Mouse (Mus musculus): ENCODE data around the gene Tiam1.

Gene Tiam1

GRCm38 (mm10) chr16:90143416-90143759 lies 181 bp downstream of the Tiam1 start:
- no peak for DNase-seq (ENCODE audit: low spot score)

- peak; percentile 13 for DNase-seq (ENCODE audit: low spot score)
Observed at GRCm38 (mm10) chr16:90142574-90143415, 774 bp downstream of the Tiam1 start.

- no peak for DNase-seq (ENCODE audit: low spot score)
Observed at GRCm38 (mm10) chr16:90142247-90142573, 1.4 kb downstream of the Tiam1 start.

GRCm38 (mm10) chr16:90141556-90141955 lies 2.0 kb downstream of the Tiam1 start:
- DNase-seq (ENCODE audit: low spot score) = no peak

GRCm38 (mm10) chr16:90140571-90140970 lies 3.0 kb downstream of the Tiam1 start:
- DNase-seq (ENCODE audit: low spot score) = no peak

GRCm38 (mm10) chr16:90139696-90140095 lies 3.9 kb downstream of the Tiam1 start:
- DNase-seq (ENCODE audit: low spot score) = no peak

- DNase-seq (ENCODE audit: low spot score) = no peak
Observed at GRCm38 (mm10) chr16:90138151-90138550, 5.4 kb downstream of the Tiam1 start.

GRCm38 (mm10) chr16:90137175-90137574 lies 6.4 kb downstream of the Tiam1 start:
- no peak for DNase-seq (ENCODE audit: low spot score)

- no peak for DNase-seq (ENCODE audit: low spot score)
Observed at GRCm38 (mm10) chr16:90135580-90135979, 8.0 kb downstream of the Tiam1 start.

- DNase-seq (ENCODE audit: low spot score) = no peak
Observed at GRCm38 (mm10) chr16:90134351-90134750, 9.2 kb downstream of the Tiam1 start.

- no peak for DNase-seq (ENCODE audit: low spot score)
Observed at GRCm38 (mm10) chr16:90132816-90133215, 10.8 kb downstream of the Tiam1 start.

- no peak for DNase-seq (ENCODE audit: low spot score)
Observed at GRCm38 (mm10) chr16:90132331-90132730, 11.2 kb downstream of the Tiam1 start.

GRCm38 (mm10) chr16:90128817-90129587 lies 14.6 kb downstream of the Tiam1 start:
- DNase-seq (ENCODE audit: low spot score) = no peak

GRCm38 (mm10) chr16:90128361-90128760 lies 15.2 kb downstream of the Tiam1 start:
- no peak for DNase-seq (ENCODE audit: low spot score)

- no peak for DNase-seq (ENCODE audit: low spot score)
Observed at GRCm38 (mm10) chr16:90125318-90126314, 18.0 kb downstream of the Tiam1 start.

GRCm38 (mm10) chr16:90123091-90123490 lies 20.5 kb downstream of the Tiam1 start:
- no peak for DNase-seq (ENCODE audit: low spot score)

- no peak for DNase-seq (ENCODE audit: low spot score)
Observed at GRCm38 (mm10) chr16:90122439-90122838, 21.1 kb downstream of the Tiam1 start.

GRCm38 (mm10) chr16:90121799-90122198 lies 21.8 kb downstream of the Tiam1 start:
- DNase-seq (ENCODE audit: low spot score) = no peak

GRCm38 (mm10) chr16:90119969-90120368 lies 23.6 kb downstream of the Tiam1 start:
- no peak for DNase-seq (ENCODE audit: low spot score)

- no peak for DNase-seq (ENCODE audit: low spot score)
Observed at GRCm38 (mm10) chr16:90116637-90117182, 26.9 kb downstream of the Tiam1 start.

GRCm38 (mm10) chr16:90112577-90113155 lies 30.9 kb downstream of the Tiam1 start:
- no peak for DNase-seq (ENCODE audit: low spot score)

GRCm38 (mm10) chr16:90109500-90109899 lies 34.1 kb downstream of the Tiam1 start:
- DNase-seq (ENCODE audit: low spot score) = no peak

Data from ovary, postnatal 10 days (tissue).